Mouse (Mus musculus) retina, postnatal 7 days (tissue): ENCODE data around the gene Uck1.

ENCODE experiments used
- DNase-seq: peaks from one replicate; pipeline ENCODE4 v3.0.0-alpha.2; 2012; ENCODE audit warnings: low read depth, low spot score

Gene Uck1

GRCm38 (mm10) chr2:32218541-32219334, 41.2 kb downstream of the Uck1 start:
- DNase-seq, result no peak

- DNase-seq, result no peak
Observed at GRCm38 (mm10) chr2:32218113-32218512, 41.8 kb downstream of the Uck1 start.

- DNase-seq, result no peak
Observed at GRCm38 (mm10) chr2:32217656-32218055, 42.3 kb downstream of the Uck1 start.

- DNase-seq, result no peak
Observed at GRCm38 (mm10) chr2:32216506-32216905, 43.5 kb downstream of the Uck1 start.

- no peak for DNase-seq
Observed at GRCm38 (mm10) chr2:32215576-32215975, 44.4 kb downstream of the Uck1 start.

- DNase-seq, result no peak
Observed at GRCm38 (mm10) chr2:32213000-32213399, 47.0 kb downstream of the Uck1 start.

- DNase-seq, result no peak
Observed at GRCm38 (mm10) chr2:32211689-32212088, 48.3 kb downstream of the Uck1 start.

GRCm38 (mm10) chr2:32207682-32208081, 52.3 kb downstream of the Uck1 start:
- no peak for DNase-seq
